10 mouse cellular contexts compared by ENCODE assay signal in genomic region chr17:46602212-46602611, GRCm38 (mm10). TPM values are rescaled to one million over a fixed set of nuclear protein-coding genes. Genes with fewer than 3 reads are reported as not detected.
A peak's percentile ranks its signal among the peaks of the same experiment; 100 is the strongest.
DNase-seq lines count a peak whose midpoint lies in the region; ATAC-seq lines count a peak whose summit lies in the region.
"Had no signal": no experiment of that assay in that cellular context is flagged by ENCODE, and none has a peak within 500 bp of the region (broad histone marks: within the 10 kb centered on the region; RNA-seq: fewer than 3 reads in every experiment).

No protein-coding gene starts in this region.

- H3K27ac ChIP-seq in kidney, embryonic 16.5 days (ENCODE audit: low read length): no peak overlapping the region; the same call in 1 of the 2 replicates

- no peak overlapping the region for H3K4me3 ChIP-seq in kidney, embryonic 16.5 days (ENCODE audit: low read length)

- H3K27me3 ChIP-seq in kidney, embryonic 16.5 days (ENCODE audit: insufficient read depth, low read length): no peaks in the 10 kb centered on the region

- H3K9ac ChIP-seq in kidney, embryonic 16.5 days (replicated peaks; ENCODE audit: low read length): no peak overlapping the region

- H3K4me1 ChIP-seq in kidney, embryonic 16.5 days (ENCODE audit: insufficient read depth, low read length): peaks cover 25% of the 10 kb centered on the region

- intact Hi-C loops in heart, postnatal 14 days (cut with DNase I): loop anchor here (5.0 kb wide), 1 partner anchor 35 kb away; no protein-coding TSS in a partner anchor
- intact Hi-C loops in heart, postnatal 25 days (cut with DNase I): loop anchor here (5.0 kb wide), 1 partner anchor 35 kb away; no protein-coding TSS in a partner anchor

- no peak overlapping the region for H3K4me2 ChIP-seq in kidney, embryonic 16.5 days (replicated peaks; ENCODE audit: low read depth, low read length)

- DNase-seq in heart, postnatal 14 days: peak; percentile 33 to 48
- no peak for DNase-seq in heart, postnatal 25 days (ENCODE audit: low spot score)
- DNase-seq in lung, postnatal 4 days: peak; percentile 65 to 85
- no peak for DNase-seq in retina, embryonic 14.5 days (ENCODE audit: low spot score)
- DNase-seq in spleen, postnatal 14 days (ENCODE audit: low spot score in 2 of 2): no peak
- DNase-seq in c-Kit-positive CD71-positive TER-119-positive erythroid progenitor cells, embryonic 14.5 days (ENCODE audit: low spot score): no peak
- DNase-seq: cerebellum, adult 9-10 months; thymus, adult 2 months had no signal

- 58% methylated on average over 9 of the region's 9 CpGs for WGBS in kidney, embryonic 16.5 days

- ATAC-seq in common myeloid progenitor, adult 5-6 weeks (replicated peaks; ENCODE audit: low read depth, poor library complexity, severe bottlenecking): peak; percentile 88
- peak; percentile 57 for ATAC-seq in kidney, embryonic 16.5 days (ENCODE audit: low FRiP score, low TSS enrichment)

- 0 out of 2 replicates have a peak, but pooled peaks cover 8% of the 10 kb centered on the region for H3K36me3 ChIP-seq in kidney, embryonic 16.5 days (ENCODE audit: insufficient read depth, low read length)

- no peaks in the 10 kb centered on the region for H3K9me3 ChIP-seq in kidney, embryonic 16.5 days (ENCODE audit: low read length)

RNA-seq across cellular contexts. Expression of gene Ptk7, which starts 27.1 kb away (rescaled TPM):
- 1 to 10 TPM; 9.1 to 9.2 TPM for total RNA-seq in heart, postnatal 14 days (2021)
- 1 to 10 TPM; 3.3 to 4.1 TPM for total RNA-seq in heart, postnatal 25 days (2021)
- total RNA-seq in common myeloid progenitor, adult 5-6 weeks (2017): 5.7 and 6.7 TPM in 2 replicates
- polyA plus RNA-seq in kidney, embryonic 16.5 days (2015; fragmentation: Nextera tagmentation; extraction: Ambion mirVana): 153 and 157 TPM in 2 replicates

RNA-seq across cellular contexts. Expression of gene Klc4, which starts 43.6 kb away (rescaled TPM):
- 10 to 100 TPM; 24.5 to 25.3 TPM for total RNA-seq in heart, postnatal 14 days (2021)
- 10 to 100 TPM; 26.3 to 27.1 TPM for total RNA-seq in heart, postnatal 25 days (2021)
- total RNA-seq in common myeloid progenitor, adult 5-6 weeks (2017): 6.1 and 6.9 TPM in 2 replicates
- 49.7 and 58.0 TPM in 2 replicates for polyA plus RNA-seq in kidney, embryonic 16.5 days (2015; fragmentation: Nextera tagmentation; extraction: Ambion mirVana)

RNA-seq across cellular contexts. Expression of gene Mrpl2, which starts 43.8 kb away (rescaled TPM):
- 100 to 1,000 TPM; 106 to 121 TPM for total RNA-seq in heart, postnatal 14 days (2021)
- 100 to 1,000 TPM; 125 to 132 TPM for total RNA-seq in heart, postnatal 25 days (2021)
- 102 and 113 TPM in 2 replicates for total RNA-seq in common myeloid progenitor, adult 5-6 weeks (2017)
- 118 and 123 TPM in 2 replicates for polyA plus RNA-seq in kidney, embryonic 16.5 days (2015; fragmentation: Nextera tagmentation; extraction: Ambion mirVana)

RNA-seq across cellular contexts. Expression of gene Srf, which starts 46.2 kb away (rescaled TPM):
- total RNA-seq in heart, postnatal 14 days (2021): 100 to 1,000 TPM in 1 of 2 experiments, 10 to 100 TPM in 1; 93.0 to 109 TPM
- total RNA-seq in heart, postnatal 25 days (2021): 10 to 100 TPM; 98.7 to 99.3 TPM
- 32.5 and 35.4 TPM in 2 replicates for total RNA-seq in common myeloid progenitor, adult 5-6 weeks (2017)
- polyA plus RNA-seq in kidney, embryonic 16.5 days (2015; fragmentation: Nextera tagmentation; extraction: Ambion mirVana): 8.2 and 9.3 TPM in 2 replicates

RNA-seq across cellular contexts. Expression of gene Cul7, which starts 47.9 kb away (rescaled TPM):
- 10 to 100 TPM; 30.3 to 37.6 TPM for total RNA-seq in heart, postnatal 14 days (2021)
- total RNA-seq in heart, postnatal 25 days (2021): 10 to 100 TPM; 21.3 to 23.0 TPM
- 13.8 and 22.7 TPM in 2 replicates for total RNA-seq in common myeloid progenitor, adult 5-6 weeks (2017)
- polyA plus RNA-seq in kidney, embryonic 16.5 days (2015; fragmentation: Nextera tagmentation; extraction: Ambion mirVana): 62.2 and 68.2 TPM in 2 replicates

Comparison
In these comparisons a context has a peak if more than half of its experiments do, and no peak if none do; other contexts are left out.
1. DNase-seq: peak in heart, postnatal 14 days (2 of 2) and lung, postnatal 4 days (2 of 2); none in heart, postnatal 25 days (single experiment), retina, embryonic 14.5 days (single experiment), spleen, postnatal 14 days (0 of 2) and c-Kit-positive CD71-positive TER-119-positive erythroid progenitor cells, embryonic 14.5 days (single experiment).